Mouse (Mus musculus): ENCODE data around the gene Mvd. TPM values are rescaled to one million over a fixed set of nuclear protein-coding genes. Genes with fewer than 3 reads are reported as not detected.

Gene Mvd
- total RNA-seq, 2 experiments from 2014 or later = 6.9 to 7.9 TPM

DNA sequence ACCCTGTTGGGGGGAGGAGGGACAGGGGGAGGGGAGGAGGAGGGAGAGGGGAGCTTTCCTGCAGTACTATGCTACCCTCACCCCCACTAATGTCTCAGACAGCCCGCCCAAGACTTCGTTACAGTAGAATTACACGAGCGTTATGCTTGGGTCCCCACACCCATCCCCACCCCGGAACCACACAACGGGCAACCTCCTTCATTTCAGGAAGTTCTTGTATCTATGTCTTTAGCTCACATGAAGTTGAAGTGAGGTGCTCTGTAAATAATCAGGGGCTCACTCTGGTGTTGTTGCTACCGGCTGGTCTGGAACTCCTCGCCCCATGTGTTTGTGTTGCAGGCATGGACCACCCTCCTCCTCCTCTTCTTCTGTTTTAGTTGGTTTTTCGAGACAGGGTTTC is 15.1 kb downstream of the Mvd start:
- DNase-seq = no peak

DNA sequence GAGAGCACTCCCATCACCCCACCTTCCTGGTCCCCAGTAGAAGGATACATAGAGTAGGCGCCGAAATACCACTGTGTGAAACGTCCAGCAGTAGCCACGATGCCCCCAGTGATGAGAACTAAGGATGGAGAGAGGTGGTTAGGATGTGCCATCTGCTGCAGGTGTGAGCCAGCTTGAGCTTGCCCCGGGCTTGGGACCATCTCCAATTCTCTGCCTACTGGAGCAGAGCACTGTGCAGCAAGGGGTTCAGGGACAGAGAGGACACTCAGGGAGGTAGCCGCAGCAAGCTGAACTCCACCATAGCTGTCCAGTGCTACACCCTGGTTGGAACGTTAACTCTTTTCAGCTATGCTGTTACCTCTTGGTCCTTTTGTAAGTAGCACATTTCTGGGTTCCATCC is 15.6 kb downstream of the Mvd start:
- DNase-seq = no peak

DNA sequence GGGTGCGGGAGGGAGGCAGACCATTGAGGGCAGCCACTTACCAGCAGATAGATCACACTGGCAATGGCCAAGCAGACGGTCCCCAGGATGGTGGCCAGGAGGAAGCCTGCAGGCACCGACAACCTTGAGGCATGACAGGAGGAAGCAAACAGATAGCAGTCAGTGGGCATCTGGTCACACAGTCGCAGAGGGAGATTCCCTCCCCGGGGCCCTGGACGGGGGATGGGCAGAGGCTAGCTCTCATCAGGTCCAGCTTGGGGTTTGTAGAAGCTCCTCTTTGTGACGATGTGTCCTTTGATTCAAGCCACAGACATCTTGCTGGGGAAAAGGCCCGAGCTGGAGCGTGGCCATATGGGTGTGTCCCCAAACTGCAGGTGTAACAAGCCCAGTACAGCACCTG is 17.1 kb downstream of the Mvd start:
- DNase-seq = no peak

DNA sequence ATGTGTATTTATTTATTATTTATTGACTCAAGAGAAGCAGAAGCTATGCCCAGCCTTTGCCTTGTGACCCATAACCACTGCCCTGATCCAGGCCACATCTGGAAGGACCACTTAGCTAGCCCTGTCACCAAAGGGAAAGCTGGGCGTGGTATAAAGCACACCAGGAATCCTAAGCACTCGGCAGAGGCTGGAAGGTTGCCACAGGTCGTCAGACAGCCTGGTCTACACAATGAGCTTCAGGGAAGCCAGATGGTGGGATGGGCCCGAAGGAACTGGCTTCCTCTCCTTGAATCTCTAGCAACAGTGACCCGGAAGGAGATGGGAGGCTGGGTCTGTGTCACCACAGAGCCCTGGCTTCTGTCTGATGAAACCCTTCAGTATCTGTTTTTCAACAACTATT is 19.6 kb downstream of the Mvd start:
- DNase-seq = peak; percentile 56

DNA sequence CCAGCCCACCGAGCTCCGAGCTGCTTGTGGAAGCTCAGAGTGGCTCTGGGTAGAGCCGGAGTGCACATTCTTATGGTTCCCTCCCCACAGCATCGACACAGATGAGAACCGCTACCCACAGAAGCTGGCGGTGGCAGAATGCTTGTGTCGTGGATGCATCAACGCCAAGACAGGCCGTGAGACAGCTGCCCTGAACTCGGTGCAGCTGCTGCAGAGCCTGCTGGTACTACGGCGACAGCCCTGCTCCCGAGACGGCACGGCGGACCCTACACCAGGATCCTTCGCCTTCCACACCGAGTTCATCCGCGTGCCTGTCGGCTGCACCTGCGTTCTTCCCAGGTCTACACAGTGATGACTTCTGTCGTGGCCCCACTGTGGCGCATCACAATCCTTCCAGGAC is 20.0 kb downstream of the Mvd start:
- DNase-seq = no peak

DNA sequence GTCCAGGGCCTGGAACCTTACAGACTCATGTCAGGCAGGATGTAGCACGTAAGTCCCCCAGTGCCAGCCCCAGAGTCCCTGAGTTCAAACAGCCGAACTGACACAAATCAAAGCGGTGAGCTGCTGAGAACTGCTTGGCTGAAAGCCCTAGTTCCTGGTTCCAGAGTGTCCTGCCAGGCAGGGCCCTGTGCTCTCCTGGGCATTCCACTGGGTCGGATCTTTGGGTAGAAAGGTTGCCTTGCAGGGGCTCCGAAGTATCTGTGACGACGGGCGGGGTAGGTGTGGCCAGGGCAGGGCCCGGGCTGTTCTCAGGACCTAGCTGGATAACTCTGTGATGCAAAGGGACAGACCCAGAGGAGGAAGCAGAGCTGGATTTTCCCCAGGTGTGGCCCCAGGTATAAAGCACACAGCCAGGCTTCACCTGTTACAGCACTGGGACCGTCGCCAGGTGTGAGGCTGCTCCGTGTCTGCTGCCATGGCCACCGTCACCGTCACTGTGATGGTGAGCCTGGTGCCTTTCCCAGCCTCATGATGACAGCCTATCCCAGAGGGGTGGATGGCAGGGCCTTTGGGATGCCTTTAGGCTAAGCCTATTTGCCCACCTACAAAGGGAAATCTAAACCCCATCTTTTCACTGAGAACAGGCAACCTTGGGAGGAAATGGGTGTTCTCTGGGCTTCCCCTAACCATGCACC is 21.7 kb downstream of the Mvd start, which contains the start of gene Il17c:
Gene Il17c, plus strand, starts transcription at position 645 of the 695 bp plus-strand sequence.
- DNase-seq = no peak

DNA sequence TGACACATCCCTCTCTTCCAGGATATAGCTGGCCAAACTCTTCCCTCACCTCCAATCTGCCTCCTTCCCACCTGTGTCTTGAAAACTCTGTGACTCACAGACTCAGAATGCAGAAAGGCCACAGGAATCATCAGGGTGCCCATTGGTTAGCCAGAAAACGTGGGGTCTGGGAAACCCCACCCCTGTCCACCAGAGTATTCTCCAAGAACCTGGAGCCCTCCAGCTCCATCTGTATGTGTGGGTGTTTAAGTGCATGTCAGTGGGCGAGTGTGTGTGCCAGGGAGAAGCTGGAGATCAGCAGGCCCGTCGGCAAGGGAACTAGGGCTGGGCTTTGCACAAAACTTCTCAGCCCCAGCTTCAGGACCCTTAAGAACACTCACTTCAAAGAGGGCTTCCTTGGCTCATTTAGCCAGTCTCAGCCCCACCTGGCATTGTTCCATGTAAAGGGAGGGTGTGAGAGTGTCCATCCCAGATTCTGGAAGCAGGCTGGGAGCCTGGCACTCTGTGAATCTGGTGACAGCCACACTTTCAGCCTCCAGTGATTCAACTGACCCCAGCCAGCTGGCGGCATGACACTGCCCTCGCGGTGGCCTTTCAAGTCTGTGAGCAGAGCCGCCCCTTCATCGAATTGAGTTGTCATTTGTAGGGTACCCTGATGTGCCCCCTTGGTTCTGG is 23.2 kb downstream of the Mvd start:
- no peak for DNase-seq

DNA sequence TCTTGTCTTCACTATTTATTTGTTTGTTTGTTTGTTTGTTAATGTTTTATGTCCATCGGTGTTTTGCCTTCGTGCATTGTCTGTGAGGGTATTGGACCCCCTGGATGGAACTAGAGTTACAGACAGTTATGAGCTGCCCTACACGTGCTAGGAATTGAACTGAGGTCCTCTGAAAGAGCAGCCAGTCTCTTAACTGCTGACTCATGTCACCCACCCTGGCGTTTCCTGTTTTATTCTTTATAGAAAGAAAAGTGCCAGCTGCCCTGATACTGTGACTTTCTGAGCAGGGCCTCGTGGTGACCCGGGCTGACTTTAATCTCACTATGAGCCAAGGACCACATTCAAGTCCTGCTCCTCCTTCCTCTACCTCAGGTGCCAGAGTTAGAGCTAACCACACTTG is 27.7 kb downstream of the Mvd start:
- DNase-seq = no peak

DNA sequence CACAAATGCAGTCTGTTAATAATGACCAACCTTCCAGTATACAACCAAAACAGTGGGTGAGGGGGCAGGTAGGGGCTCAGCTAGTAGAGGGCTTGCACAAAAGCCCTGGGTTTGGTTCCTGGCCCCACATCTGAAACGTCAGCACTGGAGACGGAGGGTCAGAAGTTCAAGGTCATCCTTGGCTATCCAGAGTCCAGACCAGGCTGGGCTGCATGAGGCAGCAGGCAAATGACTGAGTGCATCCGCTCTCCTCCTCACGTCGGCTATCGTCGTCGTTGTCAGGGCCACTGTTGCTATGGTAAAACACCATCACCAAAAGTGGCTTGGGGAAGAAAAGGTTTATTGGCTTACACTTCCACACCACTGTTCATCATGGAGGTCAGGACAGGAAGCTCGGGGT is 28.9 kb downstream of the Mvd start:
- DNase-seq = no peak

DNA sequence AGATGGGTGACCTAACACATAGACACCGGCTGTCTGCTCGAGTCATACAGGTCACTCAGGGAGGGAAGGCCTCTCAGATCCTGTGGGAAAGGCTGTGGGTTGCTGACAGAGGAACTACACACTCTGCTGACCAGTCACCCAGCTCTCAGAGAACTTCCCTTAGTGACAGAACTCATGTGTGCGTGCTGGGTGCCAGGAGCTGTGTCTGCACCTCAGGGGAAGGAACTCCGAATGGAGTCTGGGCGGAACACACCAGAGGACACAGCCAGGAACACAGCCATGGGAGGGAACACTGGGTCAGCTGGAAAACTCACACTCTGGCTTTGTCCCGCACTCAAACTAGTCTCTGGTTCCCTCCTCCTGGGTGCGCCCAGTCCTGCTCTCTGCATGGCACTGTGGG is 35.5 kb downstream of the Mvd start:
- DNase-seq = no peak

DNA sequence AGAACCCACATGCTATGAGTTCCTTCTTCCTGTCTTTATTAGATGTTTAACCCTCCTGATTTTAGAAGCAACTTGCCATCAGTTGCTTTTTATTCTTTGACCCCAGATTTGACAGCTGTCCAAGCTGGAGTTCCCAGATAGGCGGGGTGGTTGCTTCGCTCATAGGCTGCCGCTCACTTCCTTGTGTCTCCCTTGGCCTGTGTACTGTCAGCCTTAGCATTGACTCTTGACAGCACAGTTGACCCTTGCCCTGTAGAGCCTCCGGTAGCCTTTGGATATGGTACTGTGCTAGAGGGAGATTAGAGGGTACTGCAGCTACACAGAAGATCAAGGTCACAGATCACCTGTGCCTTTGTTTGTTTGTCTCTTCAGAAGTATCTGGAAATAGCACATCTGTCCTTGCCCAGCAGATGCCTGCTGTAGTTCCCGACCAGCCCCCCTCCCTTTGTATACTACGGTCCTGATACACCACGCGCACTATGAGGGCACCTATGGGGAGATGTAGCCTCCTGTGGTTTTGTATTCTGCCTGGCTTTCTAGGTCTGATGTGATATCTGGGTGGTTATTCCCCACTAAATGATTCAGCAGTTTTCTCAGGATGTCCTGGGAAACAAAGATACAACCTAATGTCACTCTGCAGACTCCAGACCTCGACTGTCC is 37.9 kb downstream of the Mvd start:
- DNase-seq = no peak

DNA sequence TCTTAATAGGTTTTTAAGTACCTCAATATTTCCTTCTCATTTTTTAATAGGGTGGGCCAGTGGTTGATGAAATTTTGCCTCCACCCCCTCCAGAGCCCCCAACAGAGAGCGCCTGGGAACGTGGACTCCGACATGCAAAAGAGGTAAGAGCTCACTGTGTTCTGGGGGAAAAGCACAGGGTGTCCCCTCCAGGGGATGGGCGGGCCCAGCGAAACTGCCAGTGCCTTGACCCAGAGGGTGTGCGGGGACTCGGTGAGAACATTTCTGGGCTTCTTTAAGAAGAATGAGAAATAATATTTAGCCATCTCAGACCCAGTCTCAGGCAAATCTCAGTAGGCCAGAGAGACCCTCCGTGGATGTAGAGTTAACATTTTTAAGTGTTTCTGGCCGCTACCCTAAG is 45.0 kb downstream of the Mvd start:
- no peak for DNase-seq

DNA sequence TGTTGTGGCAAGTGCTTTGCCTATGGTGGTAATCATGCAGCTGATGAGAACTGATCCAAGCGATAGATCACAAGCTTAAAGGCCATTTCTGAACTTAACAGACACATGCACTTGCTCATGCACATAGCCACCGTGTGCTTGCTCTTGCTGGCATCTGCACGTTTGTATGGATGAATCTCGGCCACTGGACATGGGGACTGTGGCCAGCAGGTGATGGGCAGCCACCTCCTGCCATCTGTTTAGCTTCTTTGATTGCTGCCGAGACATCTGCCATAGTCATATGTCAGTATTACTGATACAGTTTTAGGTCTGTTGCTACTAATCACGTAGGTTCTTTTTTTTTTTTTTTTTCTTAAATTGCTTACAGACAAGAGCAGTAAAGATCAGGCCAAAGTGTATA is 47.9 kb downstream of the Mvd start:
- no peak for DNase-seq

DNA sequence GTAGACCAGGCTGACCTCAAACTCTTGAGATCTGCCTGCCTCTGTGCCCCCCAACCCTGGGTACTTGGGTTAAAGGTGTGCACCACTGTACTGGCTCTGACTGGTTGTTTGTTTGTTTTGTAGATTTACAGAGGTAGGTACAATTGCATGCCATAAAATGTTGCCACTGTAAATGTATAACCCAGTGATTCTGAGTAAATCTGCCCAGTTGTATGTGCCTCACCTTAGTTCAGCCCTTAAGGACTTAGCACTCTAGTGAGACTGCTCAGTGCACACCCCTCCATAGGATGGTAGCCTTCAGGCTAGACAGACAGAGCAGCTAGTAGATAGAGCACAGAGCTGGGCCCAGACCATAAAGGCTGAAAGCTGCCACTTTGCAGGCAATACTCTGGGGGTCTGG is 49.5 kb downstream of the Mvd start:
- DNase-seq = no peak

DNA sequence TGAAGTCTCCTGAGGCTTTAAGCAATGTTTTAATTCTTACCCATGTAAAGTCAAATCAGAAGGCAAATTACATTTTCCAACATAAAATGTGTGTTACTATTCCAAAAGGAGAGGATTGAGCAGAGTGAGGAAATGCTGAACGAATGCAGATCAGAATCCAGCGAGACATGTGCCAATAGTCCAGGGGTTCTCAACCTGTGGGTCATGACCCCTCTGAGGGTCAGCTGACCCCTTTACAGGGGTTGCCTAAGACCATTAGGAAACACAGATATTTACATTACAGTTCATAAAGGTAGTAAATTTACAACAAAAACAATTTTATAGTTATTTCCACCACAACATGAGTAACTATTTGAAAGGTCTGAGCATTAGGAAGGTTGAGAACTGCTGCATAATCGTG is 52.5 kb downstream of the Mvd start:
- no peak for DNase-seq

DNA sequence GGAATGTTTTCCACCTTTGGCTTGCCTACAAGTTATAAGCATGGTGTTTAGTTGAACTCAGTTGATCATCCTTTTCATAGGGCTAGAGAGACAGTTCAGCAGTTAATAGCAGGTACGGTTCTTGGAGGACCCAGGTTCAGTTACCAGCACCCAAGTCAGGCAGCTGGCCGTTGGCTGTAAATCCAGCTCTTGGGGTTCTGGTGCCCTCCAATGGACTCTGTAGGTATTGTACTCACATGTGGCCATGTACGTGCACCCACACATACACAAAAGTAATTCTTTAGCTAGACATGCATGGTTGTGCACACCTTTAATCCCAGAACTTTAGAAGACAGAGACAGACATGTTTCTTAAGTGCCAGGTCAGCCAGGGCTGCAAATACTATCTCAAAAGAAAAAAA is 53.9 kb downstream of the Mvd start:
- no peak for DNase-seq

Small RNAs within 50 kb of the gene (microRNA-seq; reads per million reads assigned to microRNA genes)
- gene Gm24366 = 0 reads per million in 2 experiments

Other genes starting within 250 kb of the Mvd start
- gene Zfpm1, start 161.3 kb downstream of the Mvd start, total RNA-seq (2021) = 10 to 100 TPM; 10.6 to 12.8 TPM
- gene Trhr2, start 82.7 kb downstream of the Mvd start, total RNA-seq (2021) = not detected
- 10 to 100 TPM; 23.7 to 27.8 TPM for gene Zc3h18, start 66.8 kb downstream of the Mvd start, total RNA-seq (2021)
- not detected for gene Il17c, start 21.4 kb downstream of the Mvd start, total RNA-seq (2021)
- gene Cyba, start 10.5 kb downstream of the Mvd start, total RNA-seq (2021) = 10 to 100 TPM; 23.8 to 28.6 TPM
- gene Snai3, start 17.3 kb upstream of the Mvd start, total RNA-seq (2021) = 1 to 10 TPM; 2.5 to 3.1 TPM
- 10 to 100 TPM; 26.2 to 28.0 TPM for gene Rnf166, start 32.6 kb upstream of the Mvd start, total RNA-seq (2021)
- 10 to 100 TPM; 12.0 to 13.3 TPM for gene Ctu2, start 32.7 kb upstream of the Mvd start, total RNA-seq (2021)
- 10 to 100 TPM; 24.5 to 30.9 TPM for gene Piezo1, start 107.9 kb upstream of the Mvd start, total RNA-seq (2021)
- 1 to 10 TPM; 5.8 to 8.1 TPM for gene Cdt1, start 124.6 kb upstream of the Mvd start, total RNA-seq (2021)
- gene Aprt, start 133.5 kb upstream of the Mvd start, total RNA-seq (2021) = 10 to 100 TPM; 41.4 to 45.2 TPM
- 1 to 10 TPM; 4.5 to 7.4 TPM for gene Galns, start 168.0 kb upstream of the Mvd start, total RNA-seq (2021)
- 10 to 100 TPM; 52.7 to 52.8 TPM for gene Trappc2l, start 168.2 kb upstream of the Mvd start, total RNA-seq (2021)
- not detected for gene Pabpn1l, start 179.3 kb upstream of the Mvd start, total RNA-seq (2021)